Mouse (Mus musculus) frontal cortex, postnatal 36 days (tissue): Measurements from ENCODE around the gene Auts2.

Experiments used
- DNase-seq, 2 experiments: peaks; one replicate each; pipeline ENCODE4 v3.0.0; 2022; ENCODE audit warnings: low spot score in 2 of 2

Auts2 gene

DNA sequence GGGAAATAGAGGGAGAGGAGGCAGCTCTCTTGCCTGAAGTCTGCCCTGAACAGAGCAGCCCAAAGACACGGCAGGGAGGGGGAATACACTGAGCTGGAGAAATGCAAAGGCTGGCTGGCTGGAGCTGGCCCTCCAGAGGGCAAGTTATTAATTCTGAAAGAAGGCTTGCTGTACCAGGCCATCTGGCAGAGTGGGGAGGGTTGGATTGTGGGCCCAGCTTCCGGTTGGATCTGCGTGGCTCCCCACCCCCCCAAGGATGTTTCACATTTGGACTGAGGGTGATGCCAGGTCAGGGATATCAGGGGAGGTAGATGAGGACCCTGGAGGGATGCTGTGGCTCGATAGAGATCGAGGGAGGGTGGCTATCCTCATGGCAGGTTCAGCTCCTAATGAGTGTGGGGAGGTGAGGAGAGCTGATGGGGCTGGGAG, 968.0 kb downstream of the Auts2 start:
- no peak for DNase-seq

DNA sequence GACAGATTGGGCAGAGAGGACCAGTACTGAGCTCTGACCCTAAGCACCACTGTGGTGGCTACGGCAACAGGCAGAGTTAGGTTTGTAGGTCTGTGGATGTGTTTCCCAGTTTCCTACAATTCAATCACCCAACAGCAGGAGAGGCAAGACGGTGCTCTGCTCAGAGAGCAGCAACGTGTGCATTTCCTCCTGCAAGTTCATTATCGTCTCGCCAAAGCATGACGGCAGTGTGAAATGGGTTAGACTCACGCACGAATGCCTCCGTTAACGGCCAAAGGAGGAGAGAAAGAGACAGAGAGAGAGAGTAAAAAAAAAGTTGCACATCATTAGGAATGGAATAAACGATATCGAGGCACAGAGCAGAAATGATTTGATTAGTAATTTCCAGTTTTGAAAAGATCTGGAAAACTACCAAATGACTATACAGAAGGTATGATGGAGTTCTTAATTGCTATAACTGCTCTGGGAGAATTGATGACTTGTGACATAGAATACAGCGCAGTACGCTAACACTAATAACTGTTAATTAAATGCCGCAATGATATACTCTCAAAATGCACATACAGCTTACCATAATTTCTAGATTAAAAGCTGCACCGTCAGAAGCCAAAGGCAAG, 968.6 kb downstream of the Auts2 start:
- DNase-seq, result no peak

DNA sequence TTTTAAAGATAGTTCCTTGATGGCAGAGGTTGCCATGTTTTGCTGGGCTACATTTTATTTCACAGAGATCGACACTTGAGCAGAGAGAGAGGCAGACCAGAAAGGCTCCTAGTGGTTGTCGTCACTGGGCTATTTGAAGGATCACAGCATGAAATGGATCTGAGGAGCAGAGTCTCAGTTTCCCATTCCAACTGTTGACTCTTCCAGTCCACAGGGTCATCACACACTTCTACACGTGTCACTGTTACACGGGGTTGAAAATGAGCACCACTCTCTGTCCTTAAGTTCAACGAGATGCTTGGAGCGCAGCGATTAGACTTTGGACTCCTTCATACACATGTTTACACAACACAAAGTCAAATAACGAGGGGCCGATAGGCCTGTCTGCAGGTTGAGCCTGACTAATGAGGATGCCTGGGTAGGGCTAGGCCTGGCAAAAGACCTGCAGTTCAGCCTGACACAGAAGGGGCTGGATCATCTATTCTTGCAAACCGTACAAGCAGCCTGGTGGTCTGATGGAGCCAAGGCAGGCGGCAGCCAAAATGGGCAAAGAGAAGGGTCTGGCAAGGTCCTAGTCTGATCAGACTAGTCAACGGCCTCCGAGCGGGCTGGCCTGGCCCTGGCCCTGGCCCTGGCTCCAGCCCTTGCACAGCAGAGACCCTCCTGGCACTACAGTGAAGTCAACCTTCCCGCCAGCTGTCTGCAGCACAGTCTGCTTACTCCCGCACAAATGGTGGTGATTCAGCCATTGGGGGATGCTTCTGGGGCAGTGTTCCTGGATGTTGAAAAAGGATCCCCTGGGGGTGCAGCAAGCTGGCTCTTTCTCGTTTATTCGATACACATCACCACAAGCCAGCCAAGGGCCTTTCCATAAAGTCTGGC, 969.6 kb downstream of the Auts2 start:
- DNase-seq, result peak in 1 of 2 experiments; percentile 22

DNA sequence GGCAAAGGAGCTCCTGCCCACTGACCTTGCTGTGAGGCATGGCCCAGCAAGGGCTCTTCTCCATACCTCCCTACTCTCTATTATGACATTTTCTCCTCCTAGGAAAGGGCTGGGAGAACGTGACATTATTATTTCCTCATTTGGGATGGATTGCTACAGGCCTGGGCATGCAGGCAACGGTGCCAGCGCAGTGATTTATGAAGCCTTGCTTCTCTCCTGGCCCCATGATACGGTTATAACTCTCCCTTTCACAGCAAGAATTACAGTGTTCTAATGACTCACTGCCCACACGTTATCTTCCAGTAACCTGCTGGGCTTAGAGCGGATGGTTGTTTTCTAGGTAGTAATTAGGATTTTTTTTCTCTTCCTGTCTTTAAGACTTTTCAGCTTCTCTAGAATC, 977.1 kb downstream of the Auts2 start:
- DNase-seq, result no peak

DNA sequence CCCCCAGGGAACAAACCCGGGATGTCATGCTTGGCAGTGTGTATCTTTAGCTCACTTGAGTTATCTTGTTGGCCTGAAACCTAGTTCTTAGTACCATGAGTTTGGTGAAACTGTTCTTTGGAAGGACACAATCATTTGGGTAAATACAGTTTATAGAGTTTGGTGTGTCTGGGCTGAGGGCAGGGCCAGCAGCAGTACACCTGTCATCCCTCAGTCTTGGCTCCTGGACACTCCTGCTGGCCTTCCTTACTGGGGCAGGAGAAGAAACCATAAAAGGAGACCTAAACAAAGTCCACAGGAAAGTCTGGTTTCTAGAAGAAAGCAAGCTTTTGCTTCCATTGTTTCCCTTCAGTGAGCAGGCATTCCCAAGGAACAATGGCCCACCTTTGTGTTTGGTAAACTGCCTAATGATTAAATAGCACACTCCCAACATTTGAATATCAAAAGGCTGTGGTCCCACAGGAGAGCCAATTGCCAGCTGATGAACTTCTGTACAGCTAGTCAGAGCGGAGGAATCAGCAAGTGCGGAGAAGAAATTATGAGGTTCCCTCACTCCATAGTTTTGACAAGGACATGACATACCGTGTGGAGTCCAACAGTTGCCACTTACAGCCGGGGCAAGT, 979.4 kb downstream of the Auts2 start:
- no peak for DNase-seq

DNA sequence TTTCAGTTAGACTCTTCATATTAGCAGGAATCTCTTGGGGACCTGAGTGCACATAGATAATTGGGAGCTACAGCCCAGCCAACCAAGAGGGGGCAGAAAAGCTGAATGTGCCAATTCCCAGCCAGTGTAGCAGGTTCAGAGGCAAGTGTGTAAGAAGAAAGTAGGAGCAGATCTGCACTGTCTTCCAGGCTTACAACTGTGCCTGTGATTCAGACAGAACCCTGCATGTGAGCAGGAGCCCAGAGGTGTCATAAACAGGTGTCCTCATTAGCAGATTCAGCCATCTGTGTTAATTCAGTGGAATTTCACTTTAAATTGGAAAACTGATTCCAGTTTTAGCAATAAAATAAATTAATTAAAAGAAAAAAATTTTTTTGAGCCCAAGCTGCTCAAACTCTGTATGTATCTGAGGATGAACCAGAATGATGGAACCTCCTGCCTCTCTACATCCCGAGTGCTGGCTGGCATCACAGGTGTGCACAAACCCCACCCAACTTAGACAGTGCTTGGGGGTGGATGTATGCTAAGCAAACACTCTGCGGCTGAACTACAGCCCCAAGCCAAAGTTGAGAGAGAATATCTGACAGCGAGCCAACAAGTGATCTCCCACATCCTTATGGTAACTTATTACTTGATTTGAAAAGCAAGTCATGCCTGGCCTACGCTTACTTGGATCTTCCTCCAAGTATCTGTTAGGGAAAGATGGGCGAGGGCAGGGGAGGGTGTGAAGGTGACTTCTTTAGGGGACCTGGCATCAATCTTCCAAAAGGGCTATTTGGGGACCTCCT, 982.2 kb downstream of the Auts2 start:
- DNase-seq, result no peak

DNA sequence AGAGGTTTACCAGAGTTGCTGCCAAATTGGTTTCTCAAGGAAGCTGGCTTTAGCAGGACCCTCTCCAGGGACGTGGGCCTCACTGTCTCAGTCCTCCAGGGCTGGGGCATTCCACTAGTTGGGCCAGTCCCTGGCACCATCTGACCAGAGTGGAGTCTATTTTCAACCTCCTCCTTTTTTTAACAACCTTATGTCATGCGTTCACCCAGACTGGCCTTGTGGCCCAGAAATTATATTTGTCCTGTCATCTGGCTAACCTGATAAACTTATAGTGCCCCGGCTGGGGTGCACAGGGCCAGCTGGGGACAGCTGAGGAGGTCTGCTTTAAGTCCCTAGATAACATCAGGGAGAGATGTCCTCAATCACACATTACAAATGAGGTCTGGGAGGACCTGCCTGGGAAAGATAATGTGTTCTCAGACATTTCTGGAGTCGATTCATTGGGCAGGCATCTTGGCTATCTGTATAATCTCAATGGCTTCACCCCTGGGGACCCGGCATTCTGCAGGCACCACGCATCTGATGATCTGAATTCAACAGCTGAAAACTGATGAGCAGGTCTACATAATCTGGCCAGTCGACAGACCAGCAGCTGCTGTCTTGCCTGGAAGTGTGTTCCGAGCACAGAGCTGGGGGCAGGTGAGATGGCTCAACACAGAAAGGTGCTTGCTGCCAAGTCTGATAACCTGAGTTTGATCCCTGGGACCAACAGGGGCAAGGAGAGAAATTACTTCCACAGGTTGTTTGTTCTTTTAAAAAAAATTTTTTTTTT, 984.6 kb downstream of the Auts2 start:
- DNase-seq, result no peak

DNA sequence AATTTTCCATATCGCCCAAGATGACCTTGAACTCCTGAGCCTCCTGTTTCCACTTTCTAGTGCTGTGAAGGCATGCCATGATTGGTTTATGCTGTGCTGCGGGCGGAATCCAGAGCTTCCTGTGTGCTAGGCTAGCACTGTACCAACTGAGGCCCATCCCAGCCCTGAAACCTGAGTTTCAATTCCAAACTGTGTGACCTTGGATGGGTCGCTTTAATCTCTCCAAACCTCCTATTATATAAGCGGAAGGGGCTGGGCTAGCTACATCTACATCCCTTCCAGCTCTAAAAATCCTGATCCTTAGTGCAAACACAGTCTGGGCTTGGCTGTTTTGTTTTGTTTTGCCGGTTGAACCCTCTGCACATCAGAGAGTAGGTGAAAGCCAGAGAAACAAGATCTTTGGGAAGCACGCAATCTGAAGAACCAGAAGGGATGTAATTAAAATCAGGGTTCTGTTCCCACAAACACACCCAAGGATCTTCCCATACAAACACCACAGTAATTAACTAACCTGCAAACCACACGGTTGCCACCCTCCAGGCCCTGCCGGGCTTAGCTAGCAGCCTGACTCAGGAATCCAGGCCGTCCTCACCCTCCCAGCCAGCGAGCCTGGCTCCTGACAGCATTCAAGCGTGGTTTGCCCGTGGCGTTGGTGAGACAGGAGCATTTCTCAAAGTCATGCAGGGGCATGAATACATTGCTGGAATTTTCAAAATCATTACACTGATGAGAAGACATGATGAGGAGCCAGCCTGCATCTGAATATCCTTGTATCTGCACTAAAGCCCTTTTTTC, 985.4 kb downstream of the Auts2 start:
- DNase-seq, result no peak

DNA sequence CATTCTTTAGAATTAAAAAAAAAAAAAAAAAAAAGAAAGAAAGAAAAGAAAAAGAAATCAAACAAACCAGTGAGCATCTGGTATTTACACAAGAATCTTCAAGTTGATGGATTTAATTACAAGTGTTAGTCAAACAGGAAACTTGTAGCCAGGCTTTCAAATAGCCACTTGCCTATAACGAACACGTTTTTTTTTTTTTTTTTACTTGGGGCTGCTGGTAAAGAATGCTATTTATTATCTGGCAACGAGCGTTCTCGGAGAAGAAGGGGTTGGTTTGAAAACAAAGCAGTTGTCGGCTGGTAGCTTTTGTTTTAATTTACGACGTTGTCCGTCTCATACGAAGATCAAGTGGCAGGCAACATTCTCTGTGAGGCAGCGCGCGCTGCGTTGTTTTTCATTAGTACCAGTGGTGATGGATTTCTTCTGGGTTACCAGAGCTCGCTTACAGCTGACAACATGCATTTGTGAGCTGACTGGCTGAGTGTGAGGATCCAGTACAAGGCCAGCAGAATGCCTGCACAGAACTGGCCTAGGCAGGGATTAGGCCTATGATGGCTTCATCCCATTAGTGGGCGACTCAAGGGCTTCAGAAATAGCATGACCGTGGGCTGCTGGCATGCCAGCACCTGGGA, 994.1 kb downstream of the Auts2 start:
- no peak for DNase-seq

DNA sequence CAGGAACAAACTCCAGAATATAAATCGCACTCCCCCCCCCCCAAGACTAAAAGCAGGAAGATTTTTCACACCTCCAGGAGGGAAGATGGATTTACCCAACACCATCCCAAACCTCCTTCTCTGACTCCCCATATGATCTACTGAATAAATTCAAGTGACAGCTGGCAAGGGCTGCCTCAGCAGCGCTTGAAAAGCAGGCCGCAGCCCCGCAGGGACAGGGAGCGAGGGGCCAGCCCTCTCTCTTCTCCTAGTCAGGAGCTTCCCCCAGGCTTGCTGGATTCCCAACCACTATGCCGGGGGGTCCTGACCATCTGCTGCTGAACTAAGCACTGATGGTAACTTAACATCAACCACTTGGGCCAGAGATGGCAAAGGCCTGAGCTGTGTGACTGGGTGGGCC, 995.2 kb downstream of the Auts2 start:
- DNase-seq, result no peak

DNA sequence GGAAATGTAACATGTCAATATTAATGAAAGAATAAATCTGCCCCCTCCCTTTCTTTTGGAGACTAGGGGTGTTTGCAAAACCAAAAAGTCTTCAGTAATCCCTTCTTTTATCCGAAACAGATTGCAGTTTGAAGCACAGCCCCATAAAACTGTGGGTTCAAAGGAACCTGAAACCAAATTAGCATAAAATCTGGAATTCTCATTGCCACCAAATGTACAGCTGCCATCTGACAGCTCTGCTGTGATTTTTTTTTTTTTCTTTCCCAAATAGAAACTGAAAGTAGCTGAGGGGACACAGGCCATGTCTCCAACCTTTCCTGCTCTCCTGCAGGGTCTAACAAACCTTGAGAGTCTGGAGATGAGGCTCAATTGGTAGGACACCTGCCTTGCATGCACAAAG, 996.7 kb downstream of the Auts2 start:
- no peak for DNase-seq

DNA sequence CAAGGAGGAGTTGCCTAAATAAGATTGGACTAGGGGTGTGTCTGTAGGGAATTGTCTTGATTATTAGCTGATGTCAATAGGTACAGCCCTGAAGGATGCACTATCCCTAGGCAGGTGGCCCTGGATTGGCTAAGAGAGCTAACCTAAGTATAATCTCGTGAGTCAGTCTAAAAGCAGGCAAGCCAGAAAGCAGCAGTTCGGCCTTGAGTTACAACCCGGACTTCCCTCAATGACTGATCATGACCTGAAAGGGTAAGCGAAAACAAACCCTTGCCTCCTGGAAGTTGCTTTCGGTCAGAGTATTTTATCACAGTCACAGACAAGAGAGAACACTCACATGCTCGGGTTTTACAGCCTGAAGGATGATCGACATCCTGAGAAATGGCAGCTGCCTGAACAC, 998.8 kb downstream of the Auts2 start:
- DNase-seq, result no peak

DNA sequence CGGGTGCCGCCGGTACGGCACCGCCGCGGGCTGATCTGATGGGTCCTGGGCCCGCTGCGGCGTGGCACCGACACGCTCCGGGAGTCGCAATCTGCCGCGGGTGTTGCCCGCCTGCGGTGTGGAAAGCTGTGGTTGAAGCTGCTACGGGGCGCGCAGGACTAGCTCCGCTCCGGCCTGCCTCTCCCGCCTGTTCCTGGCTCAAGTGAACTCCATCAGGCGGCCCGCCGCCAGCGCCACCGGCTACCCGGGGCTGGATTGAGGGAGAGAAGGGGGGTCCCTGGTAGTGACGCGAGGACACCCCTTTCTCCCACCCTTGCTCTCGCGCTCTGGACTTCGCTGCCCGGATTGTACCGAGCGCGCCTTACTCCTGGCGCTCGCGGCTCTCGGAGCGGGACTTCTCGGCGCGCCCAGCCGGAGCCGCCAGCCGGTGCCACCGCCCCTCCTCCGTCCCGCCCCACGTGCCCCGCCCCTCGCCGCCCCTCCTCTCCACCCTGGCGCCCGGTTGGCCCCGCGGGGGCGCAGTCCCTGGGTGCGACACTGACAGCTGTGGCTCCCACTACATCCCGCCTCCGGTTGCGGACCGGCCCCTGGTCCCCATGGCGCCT, 1004.7 kb downstream of the Auts2 start:
- peak; percentile 63 to 72 for DNase-seq

DNA sequence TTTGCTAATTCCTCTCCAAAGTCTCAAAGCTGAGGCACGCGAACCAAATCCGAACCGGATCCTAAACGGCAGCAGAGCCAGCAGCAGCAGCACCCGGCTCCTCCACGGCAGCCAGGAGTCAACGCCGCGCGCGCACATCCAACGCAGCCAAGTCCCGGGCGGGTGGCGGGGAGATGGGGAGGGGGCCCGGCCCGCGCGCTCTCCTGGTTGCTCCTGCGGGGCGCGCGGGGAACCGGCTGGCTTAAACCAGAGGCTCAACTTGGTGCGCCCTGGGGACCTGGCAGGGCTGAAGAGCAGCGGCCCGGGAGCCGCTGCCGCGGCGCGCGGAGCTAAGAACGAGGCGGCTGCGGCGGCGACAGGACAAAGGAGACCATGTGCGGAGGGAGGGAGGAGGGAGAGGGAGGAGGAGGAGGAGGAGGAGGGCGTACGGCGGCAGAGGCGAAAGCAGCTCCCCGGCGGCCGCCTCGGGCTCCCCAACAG, 1005.3 kb downstream of the Auts2 start:
- DNase-seq, result peak in 1 of 2 experiments; percentile 38

DNA sequence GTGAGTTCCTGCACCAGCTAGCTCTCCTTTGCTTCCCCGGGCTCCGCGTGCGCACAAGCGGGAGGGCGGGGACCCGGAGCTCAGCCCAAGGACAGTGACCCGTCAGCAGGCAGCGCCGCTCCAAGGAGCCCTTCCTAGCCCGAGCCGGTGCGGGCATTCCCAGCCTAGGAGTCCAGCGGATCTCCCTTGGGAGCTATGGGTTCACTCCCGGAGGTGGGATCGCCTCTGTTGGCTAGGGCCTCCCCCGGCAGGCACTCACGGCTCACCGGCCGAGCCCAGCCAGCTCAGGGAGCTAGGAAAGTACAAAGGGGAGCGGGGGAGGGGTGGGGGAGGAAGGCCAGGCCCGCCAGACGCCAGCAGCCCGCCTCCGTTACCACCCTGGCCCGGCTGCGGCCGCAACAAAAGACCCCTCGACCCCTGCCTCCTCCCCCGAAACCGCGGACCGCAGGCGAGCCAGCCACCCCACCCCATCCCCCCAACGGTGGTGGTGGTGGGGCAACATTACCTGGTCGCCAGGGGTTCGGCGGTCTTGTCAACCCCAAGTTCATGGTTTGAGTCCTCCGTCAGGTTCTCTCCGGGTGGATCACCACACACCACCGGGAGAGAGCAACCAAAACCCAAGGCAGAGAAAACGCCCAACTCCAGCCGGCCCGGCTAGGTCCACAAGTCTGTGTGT, 1005.9 kb downstream of the Auts2 start:
- peak in 1 of 2 experiments; percentile 61 for DNase-seq

DNA sequence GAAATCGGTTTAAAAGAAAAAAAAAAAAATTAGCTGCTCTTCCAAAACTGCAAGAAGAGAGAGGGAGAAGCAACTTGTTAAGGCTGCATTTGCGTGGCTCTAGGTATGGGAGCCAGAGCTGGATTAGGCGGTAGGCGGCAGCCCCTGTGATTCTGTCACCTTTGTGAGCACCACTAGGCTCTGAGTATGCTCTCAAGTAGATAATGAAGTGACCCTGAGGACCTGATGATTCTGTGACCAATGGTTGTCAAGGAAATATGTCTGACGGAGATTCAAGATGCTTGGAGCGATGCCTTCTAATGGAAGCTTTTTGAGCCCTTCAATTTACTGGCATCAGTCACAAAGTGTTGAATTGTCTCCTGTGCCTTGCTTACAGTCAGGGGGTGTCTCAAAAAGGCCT, 1007.4 kb downstream of the Auts2 start:
- no peak for DNase-seq

DNA sequence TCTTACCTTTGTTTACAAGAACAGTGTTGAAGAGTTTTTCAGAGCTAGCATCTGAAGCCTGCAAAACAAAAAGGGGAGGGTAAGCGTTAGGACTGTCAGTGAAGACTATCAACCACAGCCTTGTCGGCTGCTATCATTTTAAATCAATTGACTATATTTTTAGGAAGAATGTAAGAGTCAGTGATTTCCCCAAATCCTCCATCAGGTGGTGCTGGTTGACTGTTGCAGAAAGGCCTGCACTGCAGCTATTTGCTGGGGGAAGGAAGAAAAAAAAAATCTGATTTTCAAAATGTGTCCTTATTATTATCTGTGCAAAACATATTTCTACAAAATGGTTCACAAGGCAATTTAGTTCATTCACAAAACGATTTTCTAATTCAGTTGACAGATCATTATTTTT, 1009.3 kb downstream of the Auts2 start:
- peak in 1 of 2 experiments; percentile 67 for DNase-seq

DNA sequence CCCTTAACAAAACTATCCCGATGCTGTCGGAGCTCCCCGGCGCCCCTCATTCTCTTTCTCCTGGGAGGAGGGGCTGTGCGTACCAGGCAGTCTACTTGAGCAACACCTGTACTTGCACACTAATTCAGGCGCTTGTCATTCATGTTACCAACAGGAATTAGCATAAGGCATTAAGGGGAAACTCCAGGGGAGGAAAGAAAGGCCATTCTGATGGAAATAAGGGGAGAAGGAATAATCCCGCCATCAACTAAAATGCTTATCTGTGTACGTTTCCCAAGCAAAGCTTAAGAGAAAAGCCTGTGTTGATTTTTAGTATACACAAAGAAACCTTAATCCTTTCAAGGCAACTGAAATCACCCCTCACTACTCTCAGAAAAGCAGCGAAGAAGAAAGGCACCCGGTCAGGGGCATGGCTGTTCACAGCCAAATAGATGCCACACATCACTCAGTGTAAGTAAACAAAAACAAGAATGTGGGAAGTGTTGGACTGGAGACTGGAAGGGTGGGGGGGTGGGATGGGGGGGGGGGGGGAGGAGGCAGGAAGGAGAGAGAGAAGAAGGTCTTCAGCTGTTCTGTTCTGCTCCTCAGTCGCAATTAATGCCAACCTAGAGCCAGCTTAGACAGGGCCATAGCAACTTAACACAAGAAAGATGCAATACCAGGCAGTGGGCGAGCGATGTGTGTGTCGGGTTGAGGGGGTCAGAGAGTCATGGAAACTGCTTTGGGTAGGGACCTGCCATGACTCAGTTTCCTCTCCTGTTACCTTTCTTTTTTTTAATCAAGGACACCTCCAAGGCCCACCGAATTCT, 1011.2 kb downstream of the Auts2 start:
- DNase-seq, result no peak
